Mouse (Mus musculus) MEL-GATA-1-ER (cell line): ENCODE results near the gene Cyp2d10.
"Not testable (repeated sequence)": the region's sequence is repeated elsewhere in the genome, so short reads cannot be mapped to it uniquely, and the experiment has no call there.

Source experiments
- DNase-seq: peaks from one replicate; pipeline ENCODE4 v3.0.0-alpha.2; 2012; ENCODE audit warnings: low read depth; ENCODE audit errors: extremely low read depth

Gene Cyp2d10

DNA sequence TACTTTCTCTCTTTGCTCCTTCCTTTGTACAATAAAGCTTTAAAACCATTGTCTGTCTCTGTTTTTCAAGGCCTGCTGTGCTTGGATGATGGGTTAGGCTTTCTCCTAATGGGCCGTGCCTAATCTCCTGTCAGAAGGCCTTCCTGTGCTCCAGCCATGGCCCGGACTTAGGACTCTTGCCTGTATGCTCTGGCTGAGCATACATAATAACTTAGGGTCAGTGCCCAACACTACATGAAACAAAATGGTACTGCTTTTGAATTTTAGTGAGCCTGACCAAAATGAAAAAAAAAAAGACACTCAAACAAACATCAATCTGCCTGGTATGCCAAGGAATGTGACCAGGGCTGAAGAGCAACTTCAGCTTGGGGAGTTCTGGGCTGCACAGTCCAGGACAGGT, 5.5 kb downstream of the Cyp2d10 start:
- DNase-seq: no peak

DNA sequence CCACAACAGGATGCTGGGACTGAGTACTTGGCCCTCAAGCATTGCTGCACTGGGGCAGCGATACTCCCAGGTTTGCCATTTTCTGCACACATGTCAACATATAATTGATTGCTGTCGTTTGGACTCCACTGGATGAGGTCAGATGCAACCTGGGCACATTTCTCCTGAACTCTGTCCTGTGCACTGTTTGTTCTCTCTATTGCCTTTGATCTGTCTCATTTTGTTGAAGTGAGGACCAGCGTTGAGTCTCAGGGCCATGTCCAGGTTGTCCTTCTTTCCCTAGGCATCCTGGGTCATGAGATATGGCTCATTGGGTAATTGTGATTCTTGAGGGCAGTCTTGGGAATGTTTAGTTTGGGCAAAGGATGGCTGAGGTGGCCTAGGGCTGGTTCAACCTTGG, 11.0 kb downstream of the Cyp2d10 start:
- DNase-seq: not testable (repeated sequence)

DNA sequence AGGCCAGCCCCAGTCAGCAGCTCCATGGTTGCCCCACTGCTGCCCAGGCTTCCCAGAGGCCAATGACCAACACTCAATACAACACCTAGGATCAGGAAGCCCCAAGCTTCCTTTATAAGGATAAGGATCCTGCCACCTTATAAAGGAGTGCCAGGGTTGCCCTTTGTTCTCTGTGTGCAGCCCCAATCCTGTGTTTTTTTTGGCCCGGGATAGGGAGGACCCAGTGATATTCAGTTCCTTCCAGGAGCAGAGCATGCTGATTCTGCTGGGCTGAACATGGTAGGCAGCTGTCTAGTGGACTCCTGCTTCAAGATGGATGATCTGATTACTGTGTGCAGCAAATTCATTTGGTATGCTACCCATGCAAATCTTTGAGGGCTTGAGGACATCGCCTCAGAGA, 13.1 kb downstream of the Cyp2d10 start, which contains the start of gene Cyp2d11:
Gene Cyp2d11 (minus strand): TSS at position 101 of the 400 bp plus-strand sequence.
- DNase-seq: not testable (repeated sequence)

DNA sequence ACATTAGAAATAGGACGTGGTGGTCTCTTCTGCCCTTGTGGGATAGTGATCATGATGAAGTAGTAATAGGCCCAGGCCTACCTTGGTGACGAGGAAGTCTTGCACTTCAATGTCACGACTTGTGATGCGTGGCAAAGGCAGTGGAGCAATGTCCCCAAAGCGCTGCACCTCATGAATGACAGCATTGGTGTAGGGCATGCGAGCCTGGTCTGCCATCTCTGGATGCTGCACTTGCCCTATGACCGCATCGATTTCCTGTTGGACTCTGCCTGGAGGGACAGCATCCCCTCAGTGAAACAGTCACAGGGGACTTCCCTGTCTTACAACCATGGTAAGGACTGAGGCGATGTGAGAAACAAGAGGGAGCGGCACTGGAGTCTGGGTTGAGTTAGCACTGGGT, 17.1 kb downstream of the Cyp2d10 start:
- DNase-seq: not testable (repeated sequence)

DNA sequence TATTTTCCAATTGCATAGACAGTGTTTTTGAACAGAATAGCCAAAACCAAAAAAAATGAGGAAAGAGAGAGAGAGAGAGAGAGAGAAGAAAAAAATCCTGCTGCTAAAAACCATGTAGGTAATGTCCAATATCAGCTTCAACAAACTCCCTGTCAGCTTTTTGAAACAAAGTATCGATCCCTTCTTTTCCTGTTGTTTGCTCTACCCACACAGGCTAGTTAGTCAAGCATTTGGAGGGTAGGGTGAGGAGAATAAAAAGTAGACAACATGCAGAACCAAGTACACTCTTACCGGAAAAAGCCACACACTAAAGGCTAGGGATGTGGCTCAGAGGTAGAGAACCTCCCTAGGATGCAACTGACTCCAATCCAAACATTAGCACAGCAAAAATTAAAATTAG, 21.3 kb downstream of the Cyp2d10 start:
- no peak for DNase-seq

DNA sequence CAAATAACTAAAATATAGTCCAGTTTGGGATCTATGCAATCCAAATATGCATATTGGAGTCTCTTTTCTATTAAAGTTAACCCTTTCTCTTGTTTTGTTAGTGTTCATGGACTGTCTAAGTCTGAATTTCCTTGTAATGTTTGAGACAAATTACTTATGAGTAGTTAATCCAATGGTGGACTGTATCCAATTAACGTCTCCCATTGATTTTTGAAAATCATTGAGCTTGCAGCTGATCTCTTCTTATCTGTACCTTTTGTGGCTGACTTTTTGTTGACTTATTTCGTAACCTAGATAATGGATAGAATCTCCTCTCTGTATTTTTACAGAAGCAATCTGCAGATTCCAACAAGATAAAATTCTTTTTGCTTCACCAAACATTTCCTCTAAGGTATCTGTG, 24.6 kb downstream of the Cyp2d10 start:
- no peak for DNase-seq

DNA sequence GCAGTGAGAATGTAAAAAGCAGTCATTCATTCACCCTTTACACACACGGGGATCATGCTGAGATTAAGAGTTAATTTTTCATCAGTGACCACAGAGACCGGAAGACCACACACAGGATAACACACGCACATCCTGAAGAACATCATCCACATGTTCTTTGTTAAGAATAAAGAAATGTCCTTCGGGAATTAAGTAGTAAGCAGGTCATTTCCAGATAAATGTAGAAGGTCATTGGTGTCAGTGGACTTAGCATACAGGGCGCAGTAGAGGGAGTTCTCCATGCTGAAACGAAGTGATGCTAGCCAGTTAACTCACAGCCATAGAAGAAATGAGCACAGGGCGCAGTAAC, 26.3 kb downstream of the Cyp2d10 start:
- no peak for DNase-seq

DNA sequence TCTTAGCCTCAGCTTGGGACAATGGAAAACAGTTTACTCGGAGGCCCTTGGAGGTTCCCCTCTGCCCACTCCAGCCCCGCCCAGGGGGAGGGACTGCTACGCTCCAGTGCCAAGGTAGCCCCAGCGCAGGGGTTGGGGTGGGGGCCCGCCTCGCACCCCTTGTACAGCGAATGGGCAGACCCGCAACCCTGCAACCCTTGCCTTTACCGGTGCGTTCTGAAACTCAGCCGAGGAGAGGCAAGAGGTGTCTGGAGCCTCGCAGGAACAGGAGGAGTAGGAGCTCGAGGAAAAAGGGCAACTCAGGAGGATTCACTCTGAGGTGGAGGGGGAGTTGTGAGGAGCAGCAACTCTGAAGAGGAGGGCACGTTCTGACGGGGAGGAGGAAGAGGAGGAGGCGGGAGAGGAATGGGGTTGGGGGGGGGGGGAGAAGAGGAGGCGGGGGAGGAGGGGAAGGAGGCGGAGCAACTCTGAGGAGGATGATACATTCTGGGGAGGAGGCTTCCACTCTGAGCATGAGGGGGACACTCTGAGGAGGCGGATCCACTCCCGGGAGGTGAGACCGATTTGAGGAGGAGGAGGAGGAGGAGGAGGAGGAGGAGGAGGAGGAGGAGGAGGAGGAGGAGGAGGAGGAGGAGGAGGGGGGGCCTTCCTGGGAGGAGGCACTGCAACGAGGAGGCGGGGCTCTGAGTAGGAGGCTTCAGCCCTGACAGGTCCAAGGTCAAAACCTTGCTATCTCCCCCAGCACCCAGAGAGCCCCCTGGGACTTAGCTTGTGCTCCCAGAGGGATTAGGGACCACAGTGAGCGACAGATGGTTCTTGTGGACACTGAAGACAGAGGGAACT, 26.9 kb downstream of the Cyp2d10 start, which contains the start of gene Cyp2d22:
Gene Cyp2d22 (minus strand): TSS at position 390 of the 843 bp plus-strand sequence.
- no peak for DNase-seq

DNA sequence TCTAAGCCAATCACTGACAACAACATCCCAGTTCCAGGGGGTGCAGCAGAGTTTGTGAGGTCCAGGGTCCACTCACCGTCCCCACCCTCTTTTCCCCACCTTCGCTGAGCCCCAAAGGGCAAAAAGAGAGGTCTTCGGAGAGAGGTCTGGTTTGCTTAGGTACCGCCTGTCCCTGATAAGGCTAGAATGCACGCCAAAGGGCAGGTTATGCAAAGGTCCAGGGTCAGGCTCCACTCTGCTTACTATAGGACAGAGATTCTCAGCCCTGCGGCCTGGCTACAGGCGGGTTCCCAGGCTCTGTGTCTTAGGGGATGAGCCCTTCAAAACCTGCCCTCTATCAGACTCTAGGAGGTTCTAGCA, 27.5 kb downstream of the Cyp2d10 start:
- no peak for DNase-seq

DNA sequence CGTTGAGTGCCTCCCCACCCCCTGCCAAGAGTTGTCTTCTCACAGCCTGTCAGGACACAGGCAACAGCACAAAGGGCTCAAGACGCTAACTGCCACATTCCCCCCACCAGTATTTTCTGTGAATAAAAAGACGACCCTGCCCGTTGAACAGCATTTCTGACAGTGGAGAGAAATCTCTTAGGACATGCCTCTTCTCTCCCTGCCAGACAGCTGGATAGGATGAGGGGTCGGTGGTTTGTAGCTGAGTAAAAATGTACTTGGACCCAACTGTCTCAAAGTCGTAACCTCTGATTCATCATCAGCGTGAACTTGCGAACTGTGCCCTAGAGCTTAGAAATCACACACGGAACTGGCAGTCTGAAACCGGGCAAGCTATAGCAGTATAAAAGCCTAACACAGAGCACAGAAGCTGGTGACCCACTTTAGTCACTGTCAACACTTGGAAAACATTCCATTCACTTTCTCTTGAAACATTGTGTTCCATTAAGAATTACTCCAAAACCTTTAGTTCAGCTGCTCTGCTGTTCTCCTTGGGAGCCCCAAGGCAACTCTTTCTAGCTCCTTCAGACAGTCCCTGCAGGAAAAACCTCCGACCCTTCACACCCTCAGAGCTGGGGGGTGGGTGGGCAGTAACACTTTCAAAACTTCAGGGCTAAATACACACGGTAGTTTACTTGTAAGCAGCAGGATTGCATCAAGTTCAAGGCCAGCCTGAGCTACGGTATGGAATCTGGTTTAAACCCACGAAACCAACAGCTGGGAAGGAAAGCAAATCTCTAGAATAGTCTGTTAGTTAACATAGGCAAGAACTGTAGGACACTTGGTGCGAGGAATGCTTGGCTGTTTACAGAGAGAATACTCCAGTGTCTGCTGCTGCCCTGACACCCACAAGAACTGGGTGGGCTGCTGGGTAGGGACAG, 28.5 kb downstream of the Cyp2d10 start:
- no peak for DNase-seq

DNA sequence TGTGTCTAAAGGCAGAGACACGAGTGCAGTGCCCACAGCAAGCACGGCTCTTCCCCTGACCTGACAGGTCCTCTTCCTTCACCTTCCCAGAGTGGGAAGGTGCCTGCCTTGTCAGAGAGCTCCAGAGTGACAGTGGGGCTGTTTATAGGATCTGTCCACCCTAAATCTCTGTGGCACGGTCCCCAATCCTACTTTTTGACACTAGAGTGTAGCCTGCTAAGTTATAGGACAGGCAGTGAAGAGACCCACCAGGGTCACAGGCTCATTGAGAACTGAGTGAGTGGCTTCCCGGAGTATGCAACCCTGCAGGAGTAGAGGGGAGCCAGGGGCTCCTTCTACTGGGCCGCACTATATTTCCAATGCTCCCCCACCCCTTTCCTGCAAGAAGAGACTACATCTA, 29.3 kb downstream of the Cyp2d10 start:
- DNase-seq: no peak

DNA sequence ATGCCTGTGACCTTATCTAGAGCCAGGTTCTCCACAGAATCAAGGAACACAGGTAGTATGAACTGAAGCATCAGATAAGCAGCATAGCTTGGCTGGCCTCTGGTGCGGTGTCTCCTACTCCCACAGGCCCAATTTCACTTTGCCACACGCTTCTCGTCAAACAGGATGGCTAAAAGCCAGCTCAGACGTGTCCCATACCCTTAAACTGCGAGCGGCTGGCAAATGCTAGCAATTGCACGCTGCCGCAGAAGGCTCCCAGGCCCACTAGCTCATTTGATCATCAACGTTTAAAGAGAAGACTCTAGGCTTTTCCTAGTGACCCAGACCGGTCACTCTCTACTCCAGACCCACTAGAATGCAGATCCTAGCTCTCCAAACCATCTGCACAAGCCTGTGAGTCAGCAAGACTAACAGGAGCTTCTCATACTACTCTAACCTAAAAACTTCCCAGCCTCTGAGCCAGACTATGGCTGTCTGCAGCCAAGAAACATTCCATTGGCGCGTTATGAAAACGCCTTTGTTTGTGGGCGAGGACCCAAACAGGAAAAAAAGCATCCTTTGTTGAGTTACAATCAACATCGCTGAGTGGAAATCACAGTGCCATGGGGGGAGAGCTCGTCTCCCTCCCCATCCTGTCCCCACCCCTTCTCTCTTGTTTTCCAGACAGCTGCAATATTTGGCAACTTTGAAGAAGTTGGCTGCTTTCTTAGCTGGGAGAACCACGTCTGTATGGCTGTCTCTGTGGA, 30.4 kb downstream of the Cyp2d10 start:
- no peak for DNase-seq

DNA sequence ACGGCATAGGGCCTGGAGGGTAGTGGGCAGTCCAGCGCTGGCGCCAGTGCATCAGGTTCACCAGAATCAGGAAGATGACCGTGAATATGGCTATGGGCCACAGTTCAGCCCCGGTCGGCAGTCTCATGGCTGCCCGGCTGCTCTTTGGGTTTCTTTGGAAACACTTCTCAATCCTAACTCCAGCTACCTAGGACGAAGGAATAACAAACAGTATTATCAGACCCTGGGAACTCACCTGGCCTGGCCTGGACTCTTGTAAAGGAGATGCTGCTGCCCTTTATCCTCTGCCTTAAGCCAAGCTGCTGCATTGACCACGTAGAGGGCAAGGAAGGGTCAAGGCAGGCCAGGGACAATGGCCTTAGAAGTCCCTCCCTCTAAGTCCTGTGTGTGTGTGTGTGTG, 31.1 kb downstream of the Cyp2d10 start:
- no peak for DNase-seq

DNA sequence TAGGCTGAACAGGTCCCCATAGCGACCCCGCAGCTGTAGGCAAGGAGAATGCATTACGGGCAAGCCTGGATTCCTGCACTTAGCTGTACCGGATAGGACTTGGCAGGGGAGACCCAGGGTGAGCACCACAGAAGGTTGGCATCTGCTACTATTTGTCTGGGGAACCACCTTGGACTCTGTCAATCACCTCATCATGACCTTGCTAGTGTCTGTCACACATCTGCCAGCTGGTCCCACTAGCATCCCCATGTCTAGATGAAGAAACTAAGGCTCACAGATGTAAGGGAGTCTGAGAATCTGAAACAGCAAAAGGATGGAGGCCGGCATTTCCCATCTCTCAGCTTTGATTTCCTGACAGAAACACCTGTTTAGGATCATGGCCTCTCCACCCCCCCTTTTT, 32.6 kb downstream of the Cyp2d10 start:
- no peak for DNase-seq

DNA sequence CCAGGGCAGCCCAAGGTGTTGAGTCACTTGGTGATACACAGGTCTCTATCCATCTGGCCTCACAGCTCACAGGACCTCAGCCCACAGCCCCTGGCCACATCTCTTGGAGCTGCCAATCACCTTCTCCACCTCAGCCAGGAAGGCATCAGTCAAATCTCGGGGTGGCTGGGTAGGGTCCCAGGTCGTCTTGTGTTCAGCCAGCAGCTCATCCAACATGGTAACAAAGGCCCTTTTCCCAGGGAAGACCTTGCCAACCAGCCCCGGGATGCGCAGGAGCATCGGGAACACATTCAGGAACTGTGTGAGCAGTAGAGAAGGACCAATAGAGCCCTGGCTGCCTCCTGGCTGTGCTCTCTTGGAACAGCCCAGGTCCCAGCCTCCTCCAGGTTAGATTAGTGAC, 34.0 kb downstream of the Cyp2d10 start:
- DNase-seq: no peak

DNA sequence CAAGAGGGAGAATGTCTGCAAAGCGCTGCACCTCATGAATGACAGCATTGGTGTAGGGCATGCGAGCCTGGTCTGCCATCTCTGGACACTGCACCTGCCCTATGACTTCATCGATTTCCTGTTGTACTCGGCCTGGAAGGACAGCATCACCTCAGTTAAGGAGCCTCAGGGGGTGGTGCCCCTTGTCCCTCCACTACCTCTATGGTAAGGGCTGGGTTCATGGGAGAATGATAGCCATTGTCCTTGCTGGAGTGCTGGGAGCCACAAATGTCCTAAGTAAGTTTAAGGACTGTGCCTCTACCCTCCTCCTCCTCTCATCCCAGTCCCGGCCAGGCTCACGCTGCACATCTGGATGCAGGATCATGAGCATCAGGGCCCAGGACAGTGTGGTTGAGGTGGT, 34.5 kb downstream of the Cyp2d10 start:
- DNase-seq: no peak

DNA sequence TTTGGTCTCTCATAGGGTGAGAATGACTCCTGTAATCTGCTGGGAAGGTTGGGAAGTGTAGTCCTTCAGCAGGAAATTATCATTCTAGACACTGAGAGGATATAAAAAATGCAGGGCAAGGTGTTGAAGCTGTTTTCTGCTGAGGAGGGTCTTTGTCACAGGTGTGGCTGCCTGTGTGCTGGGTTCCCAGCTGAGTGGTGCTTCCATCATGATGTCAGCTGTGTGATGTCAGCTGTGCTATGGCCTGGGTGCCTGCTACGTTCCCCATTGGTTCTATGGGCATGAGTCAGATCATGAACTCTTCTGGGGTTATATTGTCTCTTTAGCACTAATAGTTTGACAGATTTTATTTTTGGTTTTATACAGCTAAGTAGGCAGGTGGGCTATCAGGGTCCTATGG, 38.1 kb downstream of the Cyp2d10 start:
- DNase-seq: no peak

DNA sequence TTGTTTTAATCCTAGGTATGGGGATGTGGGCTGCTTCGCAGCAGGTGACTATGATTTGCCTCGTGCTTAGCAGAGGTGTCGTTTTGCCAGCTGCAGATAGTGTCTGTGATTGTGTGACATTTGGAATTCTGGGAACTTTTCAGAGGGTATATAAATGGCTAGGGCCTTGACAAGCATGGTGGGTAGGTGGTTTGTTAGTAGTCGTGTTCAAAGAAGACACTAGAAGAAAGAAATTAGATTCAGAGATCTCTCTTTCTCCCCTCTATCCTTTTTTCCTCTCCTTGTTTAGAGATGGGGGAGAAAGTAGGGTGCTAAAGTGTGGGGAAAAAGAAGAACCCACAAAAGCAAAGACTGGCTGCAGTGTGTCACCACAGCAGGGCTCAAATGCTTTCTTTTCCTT, 38.8 kb downstream of the Cyp2d10 start:
- no peak for DNase-seq

DNA sequence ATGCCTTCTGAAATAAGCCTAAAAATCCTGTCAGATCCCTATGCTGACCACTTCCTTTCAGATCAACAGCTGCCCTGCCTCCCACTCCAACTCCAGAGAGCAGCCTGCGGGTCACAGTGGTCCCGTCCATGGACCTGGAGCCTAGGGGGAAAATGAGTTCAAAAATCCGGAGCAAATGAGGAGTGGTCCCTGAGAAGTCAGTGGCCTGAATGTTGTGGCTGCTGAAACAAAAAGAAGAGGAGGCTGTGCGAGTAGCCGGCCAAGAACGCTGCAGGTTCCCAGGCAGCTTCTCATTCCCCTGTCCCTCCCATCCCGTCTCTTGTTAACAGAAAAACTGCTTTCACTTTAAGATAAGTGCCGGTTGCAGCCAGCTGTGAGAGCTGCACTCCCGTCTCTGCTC, 42.4 kb downstream of the Cyp2d10 start:
- DNase-seq: not testable (repeated sequence)

DNA sequence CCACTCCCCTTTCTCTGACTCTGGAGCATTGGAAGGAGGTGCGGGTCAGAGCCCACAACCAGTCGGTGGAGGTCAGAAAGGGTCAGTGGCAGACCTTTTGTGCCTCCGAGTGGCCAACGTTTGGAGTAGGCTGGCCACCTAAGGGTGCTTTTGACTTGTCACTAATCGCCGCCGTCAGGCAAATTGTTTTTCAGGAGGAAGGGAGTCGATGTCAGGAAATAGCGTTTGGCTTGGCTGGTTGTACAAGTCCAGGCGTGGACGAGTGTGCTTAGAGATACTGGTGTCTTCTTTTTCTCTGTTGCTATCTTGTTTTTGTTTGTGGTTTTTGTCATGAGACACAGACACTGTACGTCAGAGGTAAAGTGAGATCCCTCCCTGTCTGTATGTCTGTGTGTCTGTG, 43.2 kb downstream of the Cyp2d10 start:
- DNase-seq: not testable (repeated sequence)

DNA sequence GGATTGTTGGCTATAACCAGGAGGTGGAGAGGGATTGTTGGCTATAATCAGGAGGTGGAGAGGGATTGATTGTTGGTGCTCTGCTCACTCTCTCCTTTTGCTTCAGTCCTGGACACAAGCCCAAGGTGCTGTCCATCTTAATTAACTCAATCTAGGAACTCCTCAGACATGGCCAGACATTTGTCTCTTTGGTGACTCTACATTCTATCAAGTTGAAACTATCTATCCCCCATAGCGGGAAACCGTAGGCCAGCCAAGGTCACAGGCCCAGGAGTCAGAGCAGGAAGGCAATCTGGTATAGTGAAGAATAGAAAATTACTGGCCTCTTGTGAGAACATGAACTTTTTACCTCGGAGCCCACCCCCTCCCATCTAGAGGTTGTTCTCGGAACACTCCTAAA, 44.8 kb downstream of the Cyp2d10 start:
- no peak for DNase-seq
